Mouse (Mus musculus) hindbrain, embryonic 11.5 days (tissue): ENCODE results near the gene B3galt4. TPM values are rescaled to one million over a fixed set of nuclear protein-coding genes. Genes with fewer than 3 reads are reported as not detected.
A peak's percentile ranks its signal among the peaks of the same experiment; 100 is the strongest.
"Not testable (repeated sequence)": the region's sequence is repeated elsewhere in the genome, so short reads cannot be mapped to it uniquely, and the experiment has no call there.

ENCODE experiments used
- ATAC-seq: fragments of 200-750 bp; cut with Nextera tagmentation; 2 replicates; pipeline ENCODE4 v1.8.0; 2017; ENCODE audit warnings: mild to moderate bottlenecking, moderate TSS enrichment, moderate library complexity; ENCODE audit not compliant: low FRiP score
- DNase-seq: peaks from one replicate; pipeline ENCODE4 v3.0.0-alpha.2; 2015; ENCODE audit warnings: low spot score
- H3K27ac ChIP-seq: fragments of 300-500 bp; sonication (generic); 2 replicates; pipeline ENCODE4 v1.5.1; 2014; ENCODE audit warnings: mild to moderate bottlenecking, low read depth, low read length
- H3K27me3 ChIP-seq: fragments of 300-500 bp; sonication (generic); 2 replicates; pipeline ENCODE4 v1.6.1; 2014; ENCODE audit warnings: mild to moderate bottlenecking, low read length, moderate library complexity, mixed read lengths; ENCODE audit not compliant: control insufficient read depth, insufficient read depth
- H3K36me3 ChIP-seq: fragments of 300-500 bp; sonication (generic); 2 replicates; pipeline ENCODE4 v1.6.1; 2014; ENCODE audit warnings: mild to moderate bottlenecking, low read length, moderate library complexity, mixed read lengths; ENCODE audit not compliant: control insufficient read depth, insufficient read depth
- H3K4me1 ChIP-seq: fragments of 300-500 bp; sonication (generic); replicated peaks from 2 replicates; pipeline ENCODE4 v1.6.1; 2014; ENCODE audit warnings: low read length, mixed read lengths; ENCODE audit not compliant: control insufficient read depth, insufficient read depth
- H3K4me2 ChIP-seq: fragments of 300-500 bp; sonication (generic); replicated peaks from 2 replicates; pipeline ENCODE4 v1.6.1; 2014; ENCODE audit warnings: mild to moderate bottlenecking, low read depth, low read length
- H3K4me3 ChIP-seq: fragments of 300-500 bp; sonication (generic); 2 replicates; pipeline ENCODE4 v1.5.1; 2014; ENCODE audit warnings: low read depth, low read length
- H3K9ac ChIP-seq: fragments of 300-500 bp; sonication (generic); 2 replicates; pipeline ENCODE4 v1.6.1; 2014; ENCODE audit warnings: low read depth, low read length
- H3K9me3 ChIP-seq: fragments of 300-500 bp; sonication (generic); 2 replicates; pipeline ENCODE4 v1.6.1; 2016; ENCODE audit warnings: low read length; ENCODE audit not compliant: control insufficient read depth
- WGBS: fragments of 180-500 bp; shearing (Covaris S2); extraction: QIAGEN DNeasy Blood & Tissue Kit; methylation state at CpG from one replicate; pipeline ENCODE4 v1.1.7; 2014; 5-methylcytosine and 5-hydroxymethylcytosine counted together
- polyA plus RNA-seq: library from polyadenylated mRNA; unstranded; fragments of >200 nt; fragmentation: Nextera tagmentation; extraction: Ambion mirVana; gene quantifications from 2 replicates; pipeline ENCODE4 v1.2.1, GENCODE M21; 2014

B3galt4 gene
- polyA plus RNA-seq, 1 experiment from 2014 or later, result 5.3 TPM

DNA sequence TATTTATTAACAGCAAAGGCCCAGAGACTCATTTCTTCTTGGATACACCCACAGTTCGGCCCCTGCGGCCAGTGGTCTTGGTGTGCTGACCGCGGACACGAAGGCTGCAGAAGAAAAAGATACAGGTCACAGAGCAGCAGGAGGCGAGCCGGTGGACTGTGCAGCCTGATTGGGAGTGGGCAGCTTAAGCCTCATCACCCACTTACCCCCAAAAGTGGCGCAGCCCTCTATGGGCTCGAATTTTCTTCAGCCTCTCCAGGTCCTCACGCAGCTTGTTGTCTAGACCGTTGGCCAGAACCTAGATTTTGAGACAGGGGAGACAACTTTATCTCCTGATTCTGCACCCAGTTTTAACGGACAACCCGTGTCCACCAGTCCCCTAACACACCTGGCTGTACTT lies 727 bp upstream of the B3galt4 start:
- not testable (repeated sequence) for H3K36me3 ChIP-seq, H3K27me3 ChIP-seq, H3K27ac ChIP-seq, H3K9me3 ChIP-seq, DNase-seq, H3K9ac ChIP-seq, ATAC-seq, H3K4me3 ChIP-seq
- H3K4me2 ChIP-seq, result peak overlapping the region; percentile 84; the same call in 1 of the 2 replicates
- H3K4me1 ChIP-seq, result peaks cover 19% of the 10 kb centered on the region
- WGBS, result 79% methylated on average over 13 of the region's 13 CpGs

DNA sequence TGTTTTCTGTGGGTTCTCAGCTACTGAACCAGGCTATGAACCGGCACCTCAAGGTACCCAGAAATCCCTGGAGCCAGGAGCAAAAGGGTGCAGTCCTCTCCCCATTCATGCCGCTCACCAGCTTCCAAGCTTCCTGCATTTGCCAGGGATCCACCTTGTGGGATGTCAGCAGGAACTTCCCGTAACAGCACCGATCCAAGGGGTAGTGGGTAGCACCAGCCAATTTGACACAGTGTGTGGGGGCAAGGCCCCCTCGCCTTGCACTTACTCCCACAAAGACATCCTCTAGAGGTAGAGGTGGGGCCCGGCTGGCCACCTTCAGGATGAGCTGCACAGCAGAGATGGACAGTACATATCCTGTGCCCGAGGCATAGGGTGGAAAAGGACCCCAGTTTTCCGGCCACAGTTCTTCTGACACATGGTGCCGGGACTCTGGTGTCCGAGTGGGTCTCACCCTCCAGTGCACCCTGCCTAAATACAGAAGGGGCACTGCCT lies 1.1 kb downstream of the B3galt4 start:
- Histone ChIP-seq H3K27me3 (no peaks in the 10 kb centered on the region), H3K4me2 (peak overlapping the region; percentile 84), H3K9ac (peak overlapping the region; percentile 73), H3K4me3 (peak overlapping the region; percentile 42; the same call in 1 of the 2 replicates), H3K27ac (peak overlapping the region; percentile 87), H3K36me3 (peaks cover 4% of the 10 kb centered on the region; the same call in 1 of the 2 replicates), H3K9me3 (no peaks in the 10 kb centered on the region), H3K4me1 (peaks cover 16% of the 10 kb centered on the region)
- DNase-seq (no peak), ATAC-seq (no peak)
- WGBS, result 80% methylated on average over 10 of the region's 10 CpGs

DNA sequence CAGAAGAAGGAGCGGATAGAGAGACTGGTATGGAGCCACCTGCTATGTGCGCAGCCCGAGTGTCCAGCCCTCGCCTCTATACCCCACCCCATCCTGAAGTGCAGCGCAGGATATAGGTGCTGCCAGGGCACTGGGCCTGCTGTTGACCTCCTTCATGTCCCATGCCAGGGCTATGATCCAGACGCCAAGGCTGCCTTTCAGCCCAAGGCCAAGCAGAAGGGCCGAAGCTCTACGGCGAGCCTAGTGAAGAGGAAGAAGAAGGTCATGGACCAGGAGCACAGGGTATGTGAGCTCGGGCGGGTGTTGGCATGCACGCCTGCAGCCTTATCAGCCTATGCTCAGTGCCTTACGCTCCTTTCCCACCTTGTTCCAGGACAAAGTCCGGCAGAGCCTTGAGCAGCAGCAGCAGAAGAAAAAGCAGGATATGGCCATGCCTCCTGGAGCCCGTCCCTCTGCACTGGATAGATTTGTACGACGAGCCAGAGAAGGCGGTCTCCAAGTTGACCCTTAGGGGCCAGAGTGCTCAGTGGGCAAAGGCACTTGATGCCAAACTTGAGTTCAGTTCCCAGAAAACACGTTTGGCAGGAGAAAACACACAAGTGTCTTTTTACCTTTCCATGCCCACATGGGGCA lies 2.3 kb downstream of the B3galt4 start:
- Histone ChIP-seq H3K27ac (no peak overlapping the region), H3K4me1 (peaks cover 10% of the 10 kb centered on the region), H3K27me3 (no peaks in the 10 kb centered on the region), H3K9ac (no peak overlapping the region), H3K9me3 (no peaks in the 10 kb centered on the region), H3K36me3 (peaks cover 9% of the 10 kb centered on the region; the same call in 1 of the 2 replicates), H3K4me3 (no peak overlapping the region), H3K4me2 (no peak overlapping the region)
- ATAC-seq (no peak), DNase-seq (no peak)
- WGBS, result 93% methylated on average over 19 of the region's 19 CpGs

DNA sequence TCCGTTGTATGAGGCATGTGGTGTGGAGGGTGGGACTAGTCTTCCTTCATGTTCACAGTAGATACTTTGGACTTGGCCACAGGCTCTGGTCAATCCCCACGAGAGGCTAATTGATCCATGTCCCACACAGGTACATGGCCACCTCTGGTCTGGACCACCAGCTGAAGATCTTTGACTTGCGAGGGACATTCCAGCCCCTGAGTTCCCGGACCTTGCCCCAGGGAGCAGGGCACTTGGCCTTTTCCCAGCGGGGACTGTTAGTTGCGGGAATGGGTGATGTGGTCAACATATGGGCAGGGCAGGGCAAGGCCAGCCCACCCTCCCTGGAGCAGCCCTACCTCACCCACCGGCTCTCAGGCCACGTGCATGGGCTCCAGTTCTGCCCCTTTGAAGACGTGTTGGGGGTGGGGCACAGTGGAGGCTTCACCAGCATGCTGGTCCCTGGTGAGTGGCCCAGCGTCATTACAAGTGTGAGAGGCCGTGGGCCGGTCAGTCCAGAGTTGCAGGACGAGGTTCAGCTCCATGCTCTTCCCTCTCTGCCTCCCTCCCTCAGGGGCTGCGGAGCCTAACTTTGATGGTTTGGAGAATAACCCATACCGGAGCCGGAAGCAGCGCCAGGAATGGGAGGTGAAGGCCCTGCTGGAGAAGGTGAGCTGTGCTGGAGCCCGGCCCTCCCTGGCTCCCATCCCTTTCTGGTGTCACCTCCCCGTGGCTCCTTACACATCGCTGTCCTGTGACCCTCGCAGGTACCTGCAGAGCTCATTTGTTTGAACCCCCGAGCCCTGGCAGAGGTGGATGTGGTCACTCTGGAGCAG lies 3.0 kb downstream of the B3galt4 start:
- H3K4me3 ChIP-seq, result no peak overlapping the region
- no peak overlapping the region for H3K4me2 ChIP-seq
- H3K9ac ChIP-seq, result no peak overlapping the region
- DNase-seq (no peak), ATAC-seq (no peak)
- no peaks in the 10 kb centered on the region for H3K27me3 ChIP-seq
- peaks cover 9% of the 10 kb centered on the region; the same call in 1 of the 2 replicates for H3K36me3 ChIP-seq
- no peak overlapping the region for H3K27ac ChIP-seq
- H3K4me1 ChIP-seq, result peaks cover 8% of the 10 kb centered on the region
- no peaks in the 10 kb centered on the region for H3K9me3 ChIP-seq
- WGBS, result 86% methylated on average over 22 of the region's 22 CpGs

DNA sequence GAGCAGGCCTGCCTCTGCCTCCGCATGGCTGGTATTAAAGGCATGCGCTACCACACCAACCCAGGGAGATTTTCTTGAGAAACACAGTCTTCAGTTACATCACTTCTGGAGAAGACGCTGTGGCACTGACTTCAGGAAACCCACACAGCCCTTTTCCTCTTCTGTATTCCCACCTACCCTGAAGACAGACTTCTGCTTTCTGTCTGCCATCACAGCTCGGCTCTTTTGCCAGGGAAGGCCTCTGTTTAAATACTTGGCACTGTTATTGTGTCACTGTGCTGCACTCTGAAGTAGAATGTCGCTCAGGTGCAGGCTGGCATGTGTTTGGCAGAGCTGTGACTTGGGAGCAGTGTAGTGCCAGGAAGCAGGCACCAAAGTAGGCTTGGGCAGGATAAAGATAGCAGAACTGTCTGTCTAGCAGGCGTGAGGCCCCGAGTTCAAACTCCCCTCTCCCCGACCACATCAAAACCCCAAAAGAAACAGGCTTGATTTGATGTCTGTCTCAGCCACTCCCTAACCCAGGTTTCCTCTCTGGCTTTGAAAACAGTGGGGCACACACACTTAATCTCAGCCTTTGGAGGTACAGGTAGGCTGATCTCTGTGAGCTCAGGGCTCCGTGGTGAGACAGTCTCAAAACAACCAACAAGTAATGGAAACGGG lies 3.7 kb downstream of the B3galt4 start:
- Histone ChIP-seq H3K27ac (no peak overlapping the region), H3K9ac (no peak overlapping the region), H3K4me1 (peaks cover 8% of the 10 kb centered on the region), H3K27me3 (no peaks in the 10 kb centered on the region), H3K9me3 (no peaks in the 10 kb centered on the region), H3K4me2 (no peak overlapping the region), H3K36me3 (peaks cover 7% of the 10 kb centered on the region; the same call in 1 of the 2 replicates), H3K4me3 (no peak overlapping the region)
- 90% methylated on average over 10 of the region's 10 CpGs for WGBS
- DNase-seq (no peak), ATAC-seq (no peak)

DNA sequence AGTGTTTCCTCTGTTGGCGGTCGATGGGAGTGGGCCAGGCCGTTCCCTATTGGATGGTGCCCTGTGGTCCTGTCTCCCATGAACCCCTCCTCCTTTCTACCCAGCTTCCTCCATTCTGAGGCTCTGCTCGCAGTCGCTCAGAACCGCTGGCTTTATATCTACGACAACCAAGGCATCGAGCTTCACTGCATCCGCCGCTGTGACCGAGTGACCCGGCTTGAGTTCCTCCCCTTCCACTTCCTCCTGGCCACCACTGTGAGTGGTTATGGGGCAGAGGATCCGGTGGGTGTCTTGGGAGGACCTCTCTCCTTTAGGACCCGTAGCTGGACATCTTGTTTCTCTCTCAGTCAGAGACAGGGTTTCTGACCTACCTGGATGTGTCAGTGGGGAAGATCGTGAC lies 7.8 kb downstream of the B3galt4 start:
- ATAC-seq (no peak), DNase-seq (no peak)
- Histone ChIP-seq H3K4me2 (no peak overlapping the region), H3K9ac (no peak overlapping the region), H3K36me3 (peaks cover 5% of the 10 kb centered on the region; the same call in 1 of the 2 replicates), H3K9me3 (no peaks in the 10 kb centered on the region), H3K4me3 (no peak overlapping the region), H3K4me1 (peaks cover 13% of the 10 kb centered on the region), H3K27ac (no peak overlapping the region), H3K27me3 (no peaks in the 10 kb centered on the region)
- 95% methylated on average over 15 of the region's 15 CpGs for WGBS

DNA sequence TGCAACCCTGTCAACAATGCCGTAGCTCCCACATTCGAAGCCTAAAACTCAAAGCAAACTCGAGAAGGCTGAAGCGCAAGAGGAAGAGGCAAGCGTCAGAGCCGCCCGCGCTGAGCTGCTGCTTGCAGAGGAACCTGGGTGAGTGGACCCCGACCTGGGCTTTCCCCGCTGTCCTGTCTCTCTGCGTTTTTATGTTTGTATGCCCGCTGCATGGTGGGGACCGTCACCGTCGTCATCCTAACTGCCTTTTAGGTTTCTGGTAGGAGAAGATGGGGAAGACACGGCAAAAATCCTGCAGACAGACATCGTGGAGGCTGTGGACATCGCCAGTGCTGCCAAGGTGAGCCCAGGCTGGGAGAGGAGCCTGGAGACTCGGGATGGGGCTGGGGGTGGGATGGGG lies 9.9 kb downstream of the B3galt4 start:
- no peak for ATAC-seq

DNA sequence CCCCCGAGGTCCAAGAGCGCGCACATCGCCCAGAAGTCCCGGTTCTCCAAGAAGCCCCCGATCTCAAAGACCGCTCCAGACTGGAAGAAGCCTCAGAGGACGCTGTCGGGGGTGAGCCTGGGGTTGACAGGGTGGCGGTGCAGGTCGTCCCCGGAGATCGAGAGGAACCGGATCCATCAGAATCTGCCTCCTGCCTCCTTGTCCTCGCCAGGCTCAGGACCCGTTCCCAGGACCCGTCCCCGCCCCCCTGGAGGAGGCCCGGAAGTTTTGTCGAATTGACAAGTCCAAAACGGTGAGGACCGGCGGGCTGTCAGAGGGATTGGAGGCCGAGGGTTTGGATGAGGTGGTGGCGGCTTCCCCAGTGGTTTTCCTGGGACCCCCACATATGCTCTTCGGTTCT lies 10.3 kb downstream of the B3galt4 start:
- H3K4me3 ChIP-seq, result peak overlapping the region; percentile 91
- H3K27me3 ChIP-seq, result no peaks in the 10 kb centered on the region
- no peak for DNase-seq
- ATAC-seq, result peak; percentile 30
- H3K4me2 ChIP-seq, result peak overlapping the region; percentile 94
- H3K36me3 ChIP-seq, result peaks cover 8% of the 10 kb centered on the region; the same call in 1 of the 2 replicates
- no peak overlapping the region for H3K27ac ChIP-seq
- under 1% methylated on average over 26 of the region's 26 CpGs for WGBS
- H3K9ac ChIP-seq, result peak overlapping the region; percentile 84
- H3K9me3 ChIP-seq, result no peaks in the 10 kb centered on the region
- H3K4me1 ChIP-seq, result peaks cover 13% of the 10 kb centered on the region

More for the DNA sequence above, 9.9 kb downstream of the B3galt4 start:
- Histone ChIP-seq H3K27ac (no peak overlapping the region), H3K9ac (peak overlapping the region; percentile 84; the same call in 1 of the 2 replicates), H3K4me2 (peak overlapping the region; percentile 94), H3K9me3 (no peaks in the 10 kb centered on the region), H3K36me3 (peaks cover 8% of the 10 kb centered on the region; the same call in 1 of the 2 replicates), H3K4me3 (peak overlapping the region; percentile 91), H3K27me3 (no peaks in the 10 kb centered on the region), H3K4me1 (peaks cover 13% of the 10 kb centered on the region)
- DNase-seq, result no peak
- 62% methylated on average over 19 of the region's 19 CpGs for WGBS
